In the genomic region with DNA sequence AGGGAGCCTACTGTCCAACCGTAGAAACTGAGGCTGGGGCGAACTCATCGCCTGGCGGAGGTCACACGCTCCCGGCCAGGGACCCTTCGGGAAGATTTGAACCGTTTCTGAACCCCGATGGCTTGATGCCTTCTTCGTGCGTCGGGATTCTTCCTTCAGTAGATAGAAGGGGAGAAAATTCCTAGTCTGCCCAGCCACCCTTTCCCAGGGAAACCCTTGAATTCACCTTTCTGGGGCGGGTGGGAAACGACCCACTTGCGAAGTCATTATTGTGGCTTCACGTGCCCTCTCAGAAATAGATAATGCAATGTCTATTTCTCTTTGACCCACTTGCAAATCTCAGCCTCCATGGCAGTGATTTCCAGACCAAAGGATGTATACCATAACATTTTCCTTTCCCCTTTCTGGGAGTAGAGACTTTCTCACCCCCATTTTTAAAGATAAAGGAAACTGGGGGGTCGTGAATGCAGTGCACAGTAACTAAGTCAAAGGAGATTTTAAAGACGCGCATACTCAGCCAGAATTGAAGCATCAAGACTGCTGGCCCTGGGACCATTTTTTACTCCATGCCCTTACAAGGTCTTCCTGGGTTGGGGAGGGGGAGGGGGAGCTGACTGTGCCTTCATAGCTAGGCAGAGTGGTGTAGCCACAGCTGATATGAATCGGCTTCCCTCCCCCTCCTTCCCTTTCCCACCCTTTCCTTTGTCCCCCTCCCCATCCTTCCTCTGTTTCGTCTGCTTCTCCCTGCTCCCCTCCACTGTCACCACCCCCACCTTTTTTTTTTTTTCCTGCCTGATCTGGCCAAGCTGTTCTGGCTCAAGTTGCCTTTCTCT, we compare ENCODE assay signal across 9 mouse cellular contexts. TPM values are rescaled to one million over a fixed set of nuclear protein-coding genes. Genes with fewer than 3 reads are reported as not detected.
A peak's percentile ranks its signal among the peaks of the same experiment; 100 is the strongest.
DNase-seq lines count a peak whose midpoint lies in the region; ATAC-seq and TF ChIP-seq lines count a peak whose summit lies in the region.
"Had no signal": no experiment of that assay in that cellular context is flagged by ENCODE, and none has a peak within 500 bp of the region (broad histone marks: within the 10 kb centered on the region; RNA-seq: fewer than 3 reads in every experiment).

No protein-coding gene starts in this region.

- peaks cover 23% of the 10 kb centered on the region for H3K79me2 ChIP-seq in MEL (ENCODE audit: control insufficient read depth, insufficient read depth, low read length, poor library complexity)

- H3K4me1 ChIP-seq in MEL (ENCODE audit: control insufficient read depth in 1 of 2, insufficient read depth in 2 of 2, low read length in 2 of 2), result peaks cover 16 to 41% of the 10 kb centered on the region in 2 experiments
- peaks cover 46% of the 10 kb centered on the region for H3K4me1 ChIP-seq in heart, embryonic 11.5 days (ENCODE audit: control insufficient read depth, insufficient read depth, low read length)
- H3K4me1 ChIP-seq in liver, embryonic 11.5 days (replicated peaks; ENCODE audit: control insufficient read depth, insufficient read depth, low read length), result peaks cover 25% of the 10 kb centered on the region

- peaks cover 0 to 39% of the 10 kb centered on the region in 2 experiments; a peak in 3 of 4 replicates for H3K36me3 ChIP-seq in MEL (ENCODE audit: control insufficient read depth in 1 of 2, insufficient read depth in 2 of 2, low read length in 2 of 2)
- H3K36me3 ChIP-seq in heart, embryonic 11.5 days (ENCODE audit: control insufficient read depth, insufficient read depth, low read length), result peaks cover 16% of the 10 kb centered on the region
- peaks cover 15% of the 10 kb centered on the region; the same call in 1 of the 2 replicates for H3K36me3 ChIP-seq in liver, embryonic 11.5 days (ENCODE audit: control insufficient read depth, insufficient read depth, low read length)

- H3K27ac ChIP-seq in MEL (ENCODE audit: control insufficient read depth, low read depth, low read length), result peak overlapping the region; percentile 3; the same call in 1 of the 2 replicates
- peak overlapping the region; percentile 97 for H3K27ac ChIP-seq in heart, embryonic 11.5 days (ENCODE audit: low read depth, low read length)
- H3K27ac ChIP-seq in liver, embryonic 11.5 days (ENCODE audit: low read depth, low read length), result peak overlapping the region; percentile 91

- TF ChIP-seq EP300 in MEL (IDR thresholded peaks at IDR 0.05; ENCODE audit: low read depth in 1 of 2, low read length in 2 of 2), result no peak

- WGBS in heart, embryonic 11.5 days (ENCODE audit: insufficient replicate concordance), result under 1% methylated on average over 21 of the region's 21 CpGs
- under 1% methylated on average over 21 of the region's 21 CpGs for WGBS in liver, embryonic 11.5 days

- no peaks in the 10 kb centered on the region for H3K9me3 ChIP-seq in MEL (replicated peaks; ENCODE audit: insufficient read depth, low read length)
- H3K9me3 ChIP-seq in heart, embryonic 11.5 days (replicated peaks; ENCODE audit: control insufficient read depth, low read length), result no peaks in the 10 kb centered on the region
- no peaks in the 10 kb centered on the region for H3K9me3 ChIP-seq in liver, embryonic 11.5 days (ENCODE audit: control insufficient read depth, low read length)

- H3K4me2 ChIP-seq in heart, embryonic 11.5 days, result peak overlapping the region; percentile 88
- H3K4me2 ChIP-seq in liver, embryonic 11.5 days, result peak overlapping the region; percentile 91

- TF ChIP-seq POLR2A in MEL (IDR thresholded peaks at IDR 0.05; ENCODE audit: control insufficient read depth in 1 of 2, insufficient read depth in 1 of 2, low read depth in 1 of 2, low read length in 2 of 2, poor library complexity in 1 of 2), result no peak

- H3K4me3 ChIP-seq in MEL (ENCODE audit: control insufficient read depth in 1 of 2, insufficient read depth in 1 of 2, low read depth in 2 of 2, low read length in 2 of 2), result peak overlapping the region; percentile 88 to 92
- H3K4me3 ChIP-seq in heart, embryonic 11.5 days (ENCODE audit: low read depth, low read length), result peak overlapping the region; percentile 98
- peak overlapping the region; percentile 94 for H3K4me3 ChIP-seq in liver, embryonic 11.5 days (ENCODE audit: low read depth, low read length)

- H3K9ac ChIP-seq in MEL (ENCODE audit: control insufficient read depth, low read depth, low read length, poor library complexity, severe bottlenecking), result peak overlapping the region; percentile 96
- H3K9ac ChIP-seq in heart, embryonic 11.5 days (ENCODE audit: low read depth, low read length), result peak overlapping the region; percentile 98
- H3K9ac ChIP-seq in liver, embryonic 11.5 days (ENCODE audit: low read depth, low read length), result peak overlapping the region; percentile 95

- 0 out of 2 replicates have a peak, but pooled peaks have one; percentile 14 for ATAC-seq in heart, embryonic 11.5 days (replicated peaks; ENCODE audit: insufficient number of reproducible peaks, low FRiP score, low TSS enrichment)
- 0 out of 2 replicates have a peak, but pooled peaks have one; percentile 9 for ATAC-seq in liver, embryonic 11.5 days (replicated peaks; ENCODE audit: low FRiP score)

- DNase-seq in 3134 (ENCODE audit: extremely low read depth, insufficient read length, low spot score), result peak; percentile 34
- peak; percentile 35 for DNase-seq in MEL (ENCODE audit: low read depth, low spot score)
- DNase-seq in embryo, embryonic 10.5 days (ENCODE audit: low spot score), result peak; percentile 85
- peak; percentile 45 for DNase-seq in kidney, adult 9 months
- no peak for DNase-seq in liver, embryonic 11.5 days (ENCODE audit: low spot score)
- DNase-seq in neural tube, embryonic 10.5 days (ENCODE audit: extremely low spot score, low spot score), result peak; percentile 48
- DNase-seq in thymus, postnatal 36 days, result peak; percentile 53 to 62

- TF ChIP-seq RAD21 in MEL (IDR thresholded peaks at IDR 0.05; ENCODE audit: low read depth, low read length), result no peak

- no peaks in the 10 kb centered on the region for H3K27me3 ChIP-seq in MEL (ENCODE audit: control insufficient read depth in 1 of 2, insufficient read depth in 2 of 2, low read length in 2 of 2)
- no peaks in the 10 kb centered on the region for H3K27me3 ChIP-seq in heart, embryonic 11.5 days (ENCODE audit: control insufficient read depth, insufficient read depth, low read length)
- H3K27me3 ChIP-seq in liver, embryonic 11.5 days (replicated peaks; ENCODE audit: control insufficient read depth, insufficient read depth, low read length), result no peaks in the 10 kb centered on the region

- TF ChIP-seq CTCF in MEL (IDR thresholded peaks at IDR 0.05 in 2 of 3, conservative IDR thresholded peaks at IDR 0.05 in 1 of 3; ENCODE audit: control insufficient read depth in 1 of 3, insufficient read depth in 1 of 3, low read depth in 2 of 3, low read length in 3 of 3, poor library complexity in 1 of 3, severe bottlenecking in 1 of 3), result no peak

TF ChIP-seq in MEL, 35 proteins besides CTCF, POLR2A, EP300 and RAD21:
- TF ChIP-seq ZNF384 (IDR thresholded peaks at IDR 0.05; ENCODE audit: low read depth, low read length) (peak; percentile 49; the same call in 1 of the 2 replicates), BHLHE40 (IDR thresholded peaks at IDR 0.05; ENCODE audit: borderline replicate concordance, low read depth, low read length) (peak; percentile 92), E2F4 (IDR thresholded peaks at IDR 0.05; ENCODE audit: borderline replicate concordance, low read depth, low read length) (no peak), HCFC1 (IDR thresholded peaks at IDR 0.05; ENCODE audit: low read depth, low read length) (no peak), JUND (IDR thresholded peaks at IDR 0.05; ENCODE audit: low read depth, low read length) (no peak), MAX (IDR thresholded peaks at IDR 0.05; ENCODE audit: low read length) (peak; percentile 48; the same call in 1 of the 2 replicates), GATA1 (IDR thresholded peaks at IDR 0.05; ENCODE audit: low read depth, low read length) (0 out of 2 replicates have a peak, but pooled peaks have one; percentile 5), MXI1 (IDR thresholded peaks at IDR 0.05; ENCODE audit: low read depth, low read length) (peak; percentile 62), SIN3A (IDR thresholded peaks at IDR 0.05; ENCODE audit: low read length) (peak; percentile 41), ELF1 (IDR thresholded peaks at IDR 0.05; ENCODE audit: low read depth, low read length) (no peak), KAT2A (conservative IDR thresholded peaks at IDR 0.05; ENCODE audit: low read depth, low read length) (no peak), ETS1 (IDR thresholded peaks at IDR 0.05; ENCODE audit: low read depth, low read length) (no peak), UBTF (IDR thresholded peaks at IDR 0.05; ENCODE audit: borderline replicate concordance, insufficient read depth, low read depth, low read length) (no peak), RCOR1 (IDR thresholded peaks at IDR 0.05; ENCODE audit: low read depth, low read length) (peak; percentile 93)
TF ChIP-seq in MEL: peak in this region for 7.

RNA-seq across cellular contexts. Expression of a gene that starts 1.0 kb away (rescaled TPM):
- total RNA-seq in MEL (2012; rRNA removed), result 26.2 and 33.0 TPM in 2 replicates
- 1,000 to 10,000 TPM in 1 of 2 experiments, 100 to 1,000 TPM in 1; 304 to 1,080 TPM for polyA plus RNA-seq in MEL (2012; ENCODE audit: insufficient read depth in 1 of 2, insufficient read length in 2 of 2, low read depth in 1 of 2, low replicate concordance in 2 of 2, missing spikeins in 1 of 2)
- polyA plus RNA-seq in heart, embryonic 11.5 days (2014; fragmentation: Nextera tagmentation; extraction: Ambion mirVana), result 859 and 898 TPM in 2 replicates
- 428 and 455 TPM in 2 replicates for polyA plus RNA-seq in liver, embryonic 11.5 days (2014; fragmentation: Nextera tagmentation; extraction: Ambion mirVana)

RNA-seq across cellular contexts. Expression of a gene that starts 29.1 kb away (rescaled TPM):
- not detected in 2 replicates for total RNA-seq in MEL (2012; rRNA removed)
- polyA plus RNA-seq in MEL (2012; ENCODE audit: insufficient read depth in 1 of 2, insufficient read length in 2 of 2, low read depth in 1 of 2, low replicate concordance in 2 of 2, missing spikeins in 1 of 2), result under 1 TPM in 1 of 2 experiments, not detected in 1; 0.25 TPM
- polyA plus RNA-seq in heart, embryonic 11.5 days (2014; fragmentation: Nextera tagmentation; extraction: Ambion mirVana), result 0.70 and 1.3 TPM in 2 replicates
- 0.60 TPM in 1 of 2 replicates, not detected in the other for polyA plus RNA-seq in liver, embryonic 11.5 days (2014; fragmentation: Nextera tagmentation; extraction: Ambion mirVana)
- total RNA-seq: common myeloid progenitor, adult 5-6 weeks had no signal

RNA-seq across cellular contexts. Expression of a gene that starts 49.3 kb away (rescaled TPM):
- total RNA-seq in MEL (2012; rRNA removed), result 182 and 199 TPM in 2 replicates
- 100 to 1,000 TPM; 260 to 394 TPM for polyA plus RNA-seq in MEL (2012; ENCODE audit: insufficient read depth in 1 of 2, insufficient read length in 2 of 2, low read depth in 1 of 2, low replicate concordance in 2 of 2, missing spikeins in 1 of 2)
- 184 TPM in 2 replicates for polyA plus RNA-seq in heart, embryonic 11.5 days (2014; fragmentation: Nextera tagmentation; extraction: Ambion mirVana)
- polyA plus RNA-seq in liver, embryonic 11.5 days (2014; fragmentation: Nextera tagmentation; extraction: Ambion mirVana), result 193 and 198 TPM in 2 replicates

Comparison
In these comparisons a context has a peak if more than half of its experiments do, and no peak if none do; other contexts are left out.
1. H3K27ac ChIP-seq: peak in every context shown above with its lines; median percentile 97 in heart, embryonic 11.5 days; 91 in liver, embryonic 11.5 days; 3 in MEL.